Mouse (Mus musculus): ENCODE results near the gene Sdhaf4. TPM values are rescaled to one million over a fixed set of nuclear protein-coding genes. Genes with fewer than 3 reads are reported as not detected.

Gene Sdhaf4
- total RNA-seq, 2 experiments from 2014 or later, result 26.1 to 31.9 TPM

DNA sequence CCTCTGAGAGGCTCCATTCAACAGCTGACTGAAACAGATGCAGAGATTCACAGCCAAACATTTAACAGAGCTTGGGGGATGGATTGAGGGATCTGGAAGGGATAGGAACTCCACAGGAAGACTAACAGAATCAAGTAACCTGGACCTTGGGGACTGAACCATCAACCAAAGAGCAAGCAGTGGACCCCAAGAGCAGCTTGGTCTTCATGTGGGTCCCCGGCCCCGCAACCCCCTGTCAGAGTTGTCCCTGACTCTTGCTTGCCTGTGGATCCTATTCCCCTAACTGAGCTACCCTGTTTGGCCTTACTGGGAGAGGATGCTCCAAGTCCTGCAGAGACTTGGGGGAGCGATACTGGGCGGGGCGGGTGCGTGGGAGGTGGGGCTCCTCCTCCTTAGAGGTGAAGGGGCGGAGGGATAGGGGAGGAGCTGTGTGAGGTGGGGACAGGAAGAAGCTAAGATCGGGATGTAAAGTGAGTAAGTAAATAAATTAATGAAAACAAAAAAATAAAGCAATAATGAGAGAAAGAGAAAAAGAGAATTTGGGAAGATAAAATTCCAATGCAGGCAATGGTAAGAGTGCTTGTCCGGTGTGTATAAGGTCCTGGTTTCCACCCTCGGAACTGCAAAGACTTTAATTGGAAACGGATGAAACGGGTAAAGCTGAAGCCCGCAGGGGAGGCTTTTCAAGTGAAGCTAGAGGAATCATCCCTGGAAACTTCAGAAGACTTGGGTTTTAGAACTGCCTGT, 46.6 kb downstream of the Sdhaf4 start:
- ATAC-seq (replicated peaks; ENCODE audit: low FRiP score, low TSS enrichment, poor library complexity, severe bottlenecking), result peak; percentile 59; the same call in 1 of the 2 replicates

DNA sequence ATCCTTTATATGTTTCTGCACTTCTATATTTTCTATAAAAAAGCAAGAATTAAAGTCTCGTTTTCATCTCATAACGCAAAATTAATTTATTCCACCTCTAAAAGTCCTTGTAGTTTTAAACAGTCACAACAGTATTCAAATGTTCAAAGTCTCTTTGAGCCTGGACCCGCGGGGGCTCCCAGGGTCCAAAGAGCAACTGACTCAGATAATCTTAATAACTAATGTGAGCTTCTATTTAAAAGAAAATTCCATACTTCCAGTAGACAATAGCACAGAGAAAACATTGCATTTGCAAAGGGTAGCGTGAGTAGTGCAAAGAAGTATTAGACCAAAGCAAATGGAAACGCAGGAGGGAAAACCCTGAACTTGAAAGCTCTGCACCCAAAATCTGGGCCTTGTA, 47.4 kb downstream of the Sdhaf4 start:
- ATAC-seq (replicated peaks; ENCODE audit: low FRiP score, low TSS enrichment, poor library complexity, severe bottlenecking), result no peak

DNA sequence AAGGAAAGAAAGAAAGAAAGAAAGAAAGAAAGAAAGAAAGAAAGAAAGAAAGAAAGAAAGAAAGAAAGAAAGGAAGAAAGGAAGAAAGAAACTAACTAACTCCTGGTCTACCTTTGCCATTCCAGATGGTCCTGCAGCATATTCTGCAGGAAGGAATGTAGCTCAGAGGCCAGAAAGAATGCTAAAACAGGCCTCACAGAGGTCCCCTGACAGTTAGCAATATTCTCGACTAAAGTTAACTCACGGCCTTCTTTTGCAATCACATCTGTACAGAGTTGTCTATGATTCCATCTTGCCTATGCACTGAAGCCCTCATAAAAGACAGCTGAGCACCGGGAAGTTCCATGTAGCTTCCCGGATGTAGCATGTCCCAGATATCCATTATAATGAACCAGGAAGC, 49.9 kb downstream of the Sdhaf4 start:
- no peak for ATAC-seq (replicated peaks; ENCODE audit: low FRiP score, low TSS enrichment, poor library complexity, severe bottlenecking)

DNA sequence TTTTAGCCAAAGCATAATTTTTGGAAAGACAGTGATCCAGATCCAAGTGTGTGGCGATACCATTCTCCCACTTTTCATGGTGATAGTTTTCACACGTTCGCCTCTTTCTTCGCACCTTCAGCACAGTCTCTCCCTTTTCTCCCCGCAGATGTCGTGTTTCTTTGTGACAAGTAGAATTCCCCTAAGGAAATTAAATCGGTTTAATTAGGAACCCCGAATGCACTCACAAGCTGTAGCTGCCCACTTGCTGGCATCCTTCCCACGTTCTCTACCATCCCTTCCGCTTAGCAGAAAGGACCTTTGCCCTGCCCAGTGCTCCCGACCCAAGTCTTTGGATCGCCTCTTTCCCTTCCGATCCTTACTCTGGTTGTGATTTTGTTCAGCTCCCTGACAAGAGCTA, 51.5 kb downstream of the Sdhaf4 start:
- ATAC-seq (replicated peaks; ENCODE audit: low FRiP score, low TSS enrichment, poor library complexity, severe bottlenecking), result no peak

DNA sequence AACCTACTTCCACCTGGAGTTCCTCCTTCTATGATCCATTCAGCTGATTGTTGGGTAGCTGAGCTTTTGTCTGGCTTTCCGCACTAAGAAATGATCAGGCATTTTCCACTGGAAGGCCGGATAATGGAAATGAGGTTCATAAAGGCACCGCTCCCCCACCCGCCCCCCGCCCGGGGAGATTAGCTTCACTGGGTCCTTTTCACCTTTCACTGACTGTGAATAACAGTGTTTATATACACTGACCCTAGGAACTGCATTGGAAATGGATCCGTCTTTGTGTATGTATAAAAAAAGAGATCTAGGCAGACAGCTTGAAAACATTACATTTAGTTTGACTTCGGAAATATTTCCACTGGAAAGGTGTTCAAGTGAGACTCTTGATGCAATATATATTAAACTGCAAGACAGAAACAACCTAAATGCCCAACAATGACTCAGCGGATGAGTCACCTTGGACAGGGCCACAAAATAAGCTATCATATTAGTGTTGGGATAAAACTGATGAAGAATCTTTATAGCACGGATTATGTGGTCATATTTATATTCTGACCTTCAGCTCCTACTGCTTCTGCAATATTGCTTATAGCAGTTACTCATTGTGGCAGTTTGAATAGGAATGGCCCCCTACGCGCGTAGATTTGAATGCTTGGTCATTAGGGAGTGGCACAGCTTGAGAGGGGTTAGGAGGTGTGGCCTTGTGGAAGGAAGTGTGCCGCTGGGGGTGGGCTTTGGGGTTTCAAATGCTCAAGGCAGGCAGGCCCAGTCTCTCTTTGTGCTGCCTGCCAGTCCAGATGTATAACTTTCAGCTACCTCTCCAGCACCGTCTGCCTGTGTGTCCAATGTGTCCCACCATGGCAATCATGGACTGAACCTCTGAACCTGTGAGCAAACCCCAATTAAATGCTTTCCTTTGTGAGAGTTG, 56.4 kb downstream of the Sdhaf4 start:
- ATAC-seq (replicated peaks; ENCODE audit: low FRiP score, low TSS enrichment, poor library complexity, severe bottlenecking), result no peak

DNA sequence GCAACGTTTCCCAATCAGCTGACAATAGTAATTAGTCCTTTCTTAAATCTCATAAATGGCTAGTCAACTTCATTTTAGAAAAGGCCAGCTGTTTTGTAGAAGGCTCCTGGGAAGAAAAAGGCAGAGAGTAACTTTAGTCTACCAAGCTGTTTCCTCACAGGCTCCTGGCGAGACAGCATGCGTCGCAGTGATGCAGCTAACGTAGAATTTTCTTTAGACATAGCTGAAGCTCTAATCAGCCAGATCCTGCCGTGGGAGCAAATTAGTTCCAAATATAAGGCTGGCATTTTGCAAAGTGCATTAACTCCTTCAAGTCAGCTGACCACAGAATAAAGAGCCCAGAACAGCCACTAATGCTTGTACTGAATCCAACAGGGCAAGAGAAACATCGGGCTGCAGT, 57.2 kb downstream of the Sdhaf4 start:
- ATAC-seq (replicated peaks; ENCODE audit: low FRiP score, low TSS enrichment, poor library complexity, severe bottlenecking), result no peak

Other genes with a start within 250 kb of the Sdhaf4 start
- not detected in 2 replicates for gene B3gat2, start 243.9 kb downstream of the Sdhaf4 start, total RNA-seq (2014; fragmentation: Nextera tagmentation)
- gene B3gat2, start 243.9 kb downstream of the Sdhaf4 start, total RNA-seq (2017), result 0.04 and 0.23 TPM in 2 replicates
- 87.1 and 94.7 TPM in 2 replicates for gene Smap1, start 83.3 kb downstream of the Sdhaf4 start, total RNA-seq (2014; fragmentation: Nextera tagmentation)
- gene Smap1, start 83.3 kb downstream of the Sdhaf4 start, total RNA-seq (2017), result 46.3 and 52.1 TPM in 2 replicates
- not detected in 2 replicates for gene Fam135a, start 94.7 kb upstream of the Sdhaf4 start, total RNA-seq (2014; fragmentation: Nextera tagmentation)
- not detected in 2 replicates for gene Fam135a, start 94.7 kb upstream of the Sdhaf4 start, total RNA-seq (2017)
- gene Col9a1, start 172.0 kb upstream of the Sdhaf4 start, total RNA-seq (2014; fragmentation: Nextera tagmentation), result not detected in 2 replicates
- gene Col9a1, start 172.0 kb upstream of the Sdhaf4 start, total RNA-seq (2017), result not detected in 2 replicates